Mouse (Mus musculus): ENCODE measurements at regions not wholly inside any gene's neighbourhood (a gene's known extent, or its start where the extent isn't known, plus 50 kb on each side); places are given as distances from the start of the nearest gene placed in this dataset.

DNA sequence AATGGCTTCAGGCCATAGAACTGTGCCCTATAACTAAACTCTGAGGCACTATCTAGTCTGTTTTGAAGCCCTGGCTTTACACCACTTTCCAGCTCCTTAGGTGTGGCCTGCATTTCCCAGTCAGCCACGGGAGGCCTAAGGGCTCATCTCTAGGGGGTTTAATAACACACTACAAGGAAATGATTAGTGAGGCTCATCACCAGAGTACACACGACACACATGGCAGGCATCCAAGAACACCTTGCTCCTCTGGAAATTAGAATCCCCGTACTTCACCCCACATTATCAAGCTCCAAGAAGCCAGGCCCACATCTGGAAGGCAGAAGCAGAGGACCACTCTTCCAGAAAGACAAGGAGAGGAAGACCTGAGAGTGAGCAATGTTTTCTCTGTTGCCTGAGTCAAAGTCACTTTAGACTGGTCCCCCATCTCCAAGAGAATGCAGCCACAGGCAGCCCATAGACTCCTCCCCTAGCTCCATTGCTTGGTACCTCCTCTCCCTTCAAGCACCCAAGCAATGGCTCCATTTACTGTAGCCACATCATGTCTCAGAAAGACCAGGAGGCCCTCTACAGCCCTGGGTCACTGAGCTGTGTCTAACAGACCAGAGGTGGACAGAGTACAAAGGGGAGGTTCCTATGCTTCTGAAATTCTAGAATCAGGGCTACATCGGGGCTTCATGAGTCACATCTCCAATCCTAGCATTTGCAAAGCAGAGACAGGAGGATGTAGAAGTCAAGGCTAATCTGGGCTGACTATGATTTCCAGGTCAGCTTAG lies 204.0 kb upstream of the Spdye4c start:
- peak overlapping the region; percentile 65 for H3K27ac ChIP-seq
- H3K36me3 ChIP-seq (ENCODE audit: inconsistent target): no peaks in the 10 kb centered on the region
- H3K4me3 ChIP-seq (ENCODE audit: inconsistent target): no peak overlapping the region
- peaks cover 90% of the 10 kb centered on the region for H3K79me2 ChIP-seq (ENCODE audit: inconsistent target)
- WGBS (ENCODE audit: missing documents): 86% methylated on average over 4 of the region's 4 CpGs

DNA sequence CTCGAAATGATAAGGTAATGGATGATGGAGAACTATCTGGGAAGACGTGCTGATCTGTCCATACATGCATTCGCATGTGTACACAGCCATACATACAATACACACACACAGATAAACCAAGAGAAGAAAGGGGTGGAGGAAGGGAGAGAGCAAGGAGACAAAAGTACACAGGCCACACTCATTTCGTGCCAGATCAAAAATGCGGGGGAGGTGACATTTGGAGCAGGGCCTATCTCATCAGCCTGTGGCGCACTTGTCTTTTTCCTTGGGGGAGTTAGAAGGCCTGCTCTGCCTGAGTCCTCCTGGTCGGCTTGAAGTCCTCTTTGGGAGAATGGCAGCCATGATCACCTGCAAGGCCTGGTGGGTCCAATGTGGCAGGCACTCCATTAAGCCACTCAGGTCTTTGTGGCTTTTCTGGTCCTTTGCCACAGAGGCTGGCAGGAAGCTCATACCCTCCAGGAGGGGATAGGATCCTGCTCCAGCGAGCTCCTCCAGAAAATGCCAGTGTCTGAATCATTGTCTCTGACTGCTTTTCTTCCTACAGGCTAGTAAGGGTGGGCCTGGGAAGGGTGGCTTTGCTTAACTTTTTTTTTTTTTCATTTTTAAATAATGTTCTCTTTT lies 203.0 kb upstream of the Spdye4c start:
- Histone ChIP-seq H3K79me2 (ENCODE audit: inconsistent target) (peaks cover 82% of the 10 kb centered on the region), H3K4me3 (ENCODE audit: inconsistent target) (no peak overlapping the region), H3K36me3 (ENCODE audit: inconsistent target) (no peaks in the 10 kb centered on the region), H3K27ac (peak overlapping the region; percentile 65)
- 93% methylated on average over 8 of the region's 8 CpGs for WGBS (ENCODE audit: missing documents)

DNA sequence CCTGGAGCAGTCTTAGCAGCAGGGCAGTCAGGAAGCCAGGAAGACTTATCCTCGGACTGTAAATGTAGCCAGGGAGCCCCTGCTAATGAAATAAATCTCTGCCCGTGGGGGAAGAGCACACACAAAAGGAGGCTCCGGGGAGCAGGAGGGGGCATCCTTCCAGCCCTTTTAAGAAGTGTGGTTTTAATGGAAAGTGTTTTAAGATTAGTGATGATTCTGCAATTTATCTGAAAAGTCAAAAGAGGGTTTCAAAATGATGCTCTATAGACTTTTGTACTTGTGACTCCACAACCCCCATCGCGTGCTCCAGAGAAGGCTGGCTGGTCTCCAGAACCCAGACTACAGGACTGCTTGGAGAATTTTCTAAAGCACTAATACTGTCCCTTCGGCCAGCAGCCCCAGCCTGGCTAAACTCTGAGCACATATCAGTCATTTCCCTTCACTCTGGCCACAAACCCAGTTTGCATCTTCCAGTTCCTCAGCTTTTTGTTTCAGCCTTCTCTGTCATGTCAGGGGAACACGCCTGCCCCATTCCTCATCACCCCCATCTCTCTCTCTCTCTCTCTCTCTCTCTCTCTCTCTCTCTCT lies 202.0 kb upstream of the Spdye4c start:
- Histone ChIP-seq H3K36me3 (ENCODE audit: inconsistent target) (no peaks in the 10 kb centered on the region), H3K27ac (peak overlapping the region; percentile 65), H3K4me3 (ENCODE audit: inconsistent target) (no peak overlapping the region), H3K79me2 (ENCODE audit: inconsistent target) (peaks cover 72% of the 10 kb centered on the region)
- 38% methylated on average over 7 of the region's 7 CpGs for WGBS (ENCODE audit: missing documents)

DNA sequence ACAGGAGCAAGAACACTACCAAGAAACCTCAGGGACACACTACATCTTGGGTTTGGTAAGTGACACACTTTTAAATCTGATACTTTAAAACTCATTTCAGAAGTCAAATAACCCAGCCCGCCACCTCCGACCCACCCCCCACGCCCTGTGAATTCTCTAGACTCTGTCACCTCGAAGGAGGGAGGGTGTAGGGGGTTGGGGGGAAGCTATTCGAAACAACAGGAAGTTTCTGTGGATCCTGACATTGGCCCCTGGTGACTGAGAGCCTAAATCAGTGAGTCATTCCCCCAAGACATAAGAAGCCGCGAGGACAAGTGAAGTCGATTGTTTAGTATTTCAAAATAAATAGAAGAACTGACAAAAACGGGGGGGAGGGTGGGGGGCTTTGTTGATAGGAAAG lies 198.7 kb upstream of the Spdye4c start:
- peaks cover 68% of the 10 kb centered on the region for H3K79me2 ChIP-seq (ENCODE audit: inconsistent target)
- no peak overlapping the region for H3K4me3 ChIP-seq (ENCODE audit: inconsistent target)
- H3K36me3 ChIP-seq (ENCODE audit: inconsistent target): no peaks in the 10 kb centered on the region
- 6% methylated on average over 9 of the region's 9 CpGs for WGBS (ENCODE audit: missing documents)
- peak overlapping the region; percentile 92 for H3K27ac ChIP-seq

DNA sequence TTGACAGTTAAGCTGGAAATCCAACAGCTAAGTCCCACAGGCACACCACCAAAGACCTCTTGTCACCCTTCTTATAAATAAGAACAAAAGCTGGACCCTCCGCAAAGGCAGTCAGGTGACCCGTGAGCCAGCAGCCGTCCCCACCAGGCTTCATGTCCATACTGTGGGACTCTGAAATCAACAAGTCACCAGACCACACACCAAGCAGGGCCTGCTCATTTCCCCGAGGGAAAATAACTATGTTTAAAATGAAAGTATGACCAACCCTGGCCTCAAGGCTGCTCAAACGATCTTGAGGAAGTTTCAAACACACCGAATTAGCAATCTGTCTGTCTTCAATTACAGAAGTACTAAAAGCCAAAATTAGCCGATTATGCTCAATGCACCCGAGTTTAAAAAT lies 197.6 kb upstream of the Spdye4c start:
- Histone ChIP-seq H3K36me3 (ENCODE audit: inconsistent target) (no peaks in the 10 kb centered on the region), H3K4me3 (ENCODE audit: inconsistent target) (no peak overlapping the region; the same call in 1 of the 2 replicates), H3K79me2 (ENCODE audit: inconsistent target) (peaks cover 68% of the 10 kb centered on the region), H3K27ac (peak overlapping the region; percentile 92)
- WGBS (ENCODE audit: missing documents): 11% methylated on average over 8 of the region's 8 CpGs

DNA sequence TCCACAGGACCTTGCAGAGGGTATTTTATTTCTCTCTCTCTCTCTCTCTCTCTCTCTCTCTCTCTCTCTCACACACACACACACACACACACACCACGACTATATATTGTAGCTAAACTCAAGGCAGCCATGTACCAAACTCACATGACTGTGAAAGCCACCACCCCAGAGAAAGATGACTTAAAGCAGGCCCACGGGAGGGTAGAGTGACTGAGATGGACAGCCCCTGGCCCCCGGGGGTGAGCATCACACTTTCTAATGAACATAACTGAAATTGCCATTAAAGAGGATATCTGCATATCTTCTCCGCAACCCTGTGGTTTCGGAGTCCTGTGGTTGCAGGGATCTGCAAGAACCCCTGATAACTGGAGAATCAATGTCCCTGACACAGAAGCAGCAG lies 197.1 kb upstream of the Spdye4c start:
- 64% methylated on average over 5 of the region's 5 CpGs for WGBS (ENCODE audit: missing documents)
- H3K4me3 ChIP-seq (ENCODE audit: inconsistent target): no peak overlapping the region
- no peaks in the 10 kb centered on the region for H3K36me3 ChIP-seq (ENCODE audit: inconsistent target)
- peak overlapping the region; percentile 92 for H3K27ac ChIP-seq
- H3K79me2 ChIP-seq (ENCODE audit: inconsistent target): peaks cover 73% of the 10 kb centered on the region

DNA sequence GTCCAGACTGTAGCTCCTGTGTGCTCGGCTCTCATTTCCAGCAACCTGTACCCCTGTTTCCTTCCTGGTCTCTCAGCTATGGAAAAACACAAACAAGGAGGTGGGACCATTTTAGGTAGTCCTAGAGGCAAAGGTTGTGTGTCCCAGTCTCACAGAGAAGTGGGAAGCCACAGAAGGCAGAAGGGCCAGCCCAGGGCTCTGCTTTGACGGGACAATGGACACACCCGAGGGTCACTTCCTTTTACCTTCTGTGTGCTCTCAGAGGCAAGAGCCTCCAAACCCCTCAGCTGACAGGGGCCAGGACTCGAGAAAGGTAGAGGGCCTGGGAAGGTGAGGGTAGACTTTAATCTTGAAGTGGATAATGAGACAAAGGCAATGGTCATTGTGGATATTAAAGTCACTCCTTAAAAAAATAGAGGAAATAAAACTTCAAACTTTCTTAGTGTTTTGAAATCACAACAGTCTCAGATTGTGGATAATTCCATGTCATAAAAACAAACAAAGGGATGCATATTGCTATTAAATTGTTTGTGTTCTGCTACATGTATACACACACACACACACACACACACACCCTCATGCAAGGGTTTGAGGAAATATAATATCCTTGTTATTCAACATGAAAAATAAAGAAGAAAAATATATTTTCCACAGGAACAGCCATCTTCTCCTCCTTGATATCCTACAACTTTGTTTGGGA lies 195.6 kb upstream of the Spdye4c start:
- peaks cover 78% of the 10 kb centered on the region for H3K79me2 ChIP-seq (ENCODE audit: inconsistent target)
- H3K36me3 ChIP-seq (ENCODE audit: inconsistent target): no peaks in the 10 kb centered on the region
- 42% methylated on average over 4 of the region's 4 CpGs for WGBS (ENCODE audit: missing documents)
- peak overlapping the region; percentile 92 for H3K27ac ChIP-seq
- H3K4me3 ChIP-seq (ENCODE audit: inconsistent target): no peak overlapping the region

DNA sequence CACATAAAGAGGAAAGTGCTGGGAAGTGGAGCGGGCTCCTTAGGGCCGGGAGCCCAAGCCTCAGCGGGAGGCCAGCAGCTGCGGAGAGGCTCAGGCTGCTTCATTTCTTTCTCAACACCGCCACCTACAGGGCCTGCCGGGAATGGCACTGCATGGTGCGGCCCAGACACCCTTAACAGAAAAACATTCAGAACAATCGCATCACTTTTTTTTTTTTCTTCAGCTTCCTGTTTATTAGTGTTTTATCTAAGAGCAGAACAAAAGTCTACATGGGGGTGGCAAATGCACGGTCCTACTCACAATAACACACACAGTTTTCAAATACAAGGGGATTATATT lies 195.0 kb upstream of the Spdye4c start:
- Histone ChIP-seq H3K36me3 (ENCODE audit: inconsistent target) (no peaks in the 10 kb centered on the region), H3K4me3 (ENCODE audit: inconsistent target) (no peak overlapping the region), H3K27ac (peak overlapping the region; percentile 92), H3K79me2 (ENCODE audit: inconsistent target) (peaks cover 78% of the 10 kb centered on the region)
- under 1% methylated on average over 9 of the region's 9 CpGs for WGBS (ENCODE audit: missing documents)

DNA sequence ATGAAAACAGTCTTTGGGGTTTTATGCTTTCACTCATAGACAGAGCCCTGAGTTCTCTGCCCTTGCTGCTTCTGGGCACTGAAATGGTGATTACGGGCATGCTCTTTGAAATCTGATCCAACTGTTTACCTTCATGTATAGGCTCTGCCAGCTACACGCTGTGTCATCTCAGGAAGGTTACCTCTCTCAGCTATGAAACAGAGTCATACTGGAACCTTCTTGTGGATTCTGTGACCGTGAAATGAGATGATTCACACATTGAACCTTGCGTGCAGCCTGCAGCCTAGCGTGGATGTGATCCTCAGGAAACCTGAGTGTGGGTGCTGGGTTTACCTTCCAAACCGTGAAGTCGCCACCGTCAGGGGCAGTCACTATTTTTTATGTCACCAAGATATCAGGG lies 189.7 kb upstream of the Spdye4c start:
- WGBS (ENCODE audit: missing documents): 97% methylated on average over 8 of the region's 8 CpGs
- Histone ChIP-seq H3K79me2 (ENCODE audit: inconsistent target) (peaks cover 100% of the 10 kb centered on the region), H3K4me3 (ENCODE audit: inconsistent target) (no peak overlapping the region), H3K36me3 (ENCODE audit: inconsistent target) (no peaks in the 10 kb centered on the region), H3K27ac (no peak overlapping the region)

DNA sequence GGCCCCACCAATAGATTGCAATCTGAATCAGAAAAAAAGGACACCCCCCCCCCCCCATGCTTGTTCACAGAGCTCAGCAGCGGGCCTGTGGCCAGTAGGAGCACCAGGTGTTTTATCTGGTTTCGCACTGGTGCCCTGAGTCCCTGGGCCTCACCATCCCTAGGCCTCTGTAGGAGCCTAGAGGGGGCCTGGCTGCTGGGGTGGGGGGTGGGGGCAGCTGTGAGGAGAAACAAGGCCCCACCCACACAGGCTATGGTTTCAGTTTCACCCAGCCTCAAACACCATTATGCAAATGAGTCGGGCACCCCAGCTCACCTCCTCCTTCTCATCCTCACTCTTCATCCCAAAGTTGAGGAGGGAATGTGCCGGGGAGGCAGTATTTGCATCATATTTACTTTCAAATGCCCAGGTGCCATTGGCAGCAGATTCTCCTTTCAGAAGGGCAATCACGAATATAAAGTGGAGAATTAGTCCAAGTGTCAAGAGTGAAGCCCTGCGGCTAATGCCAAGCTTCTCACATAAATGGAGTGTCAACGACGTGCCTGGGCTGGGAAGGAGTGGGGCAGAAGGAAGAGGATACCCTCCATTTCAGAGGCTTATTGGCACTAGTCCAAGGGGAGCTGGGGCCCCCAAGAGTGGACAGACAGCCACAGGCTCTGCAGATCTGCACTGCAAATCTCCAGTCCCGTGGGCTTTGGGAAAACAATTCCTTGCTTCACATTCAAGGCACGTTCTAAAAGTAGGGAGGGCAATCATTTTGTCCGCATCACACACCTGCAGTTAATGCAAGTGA lies 187.7 kb upstream of the Spdye4c start:
- Histone ChIP-seq H3K79me2 (ENCODE audit: inconsistent target) (peaks cover 100% of the 10 kb centered on the region), H3K27ac (no peak overlapping the region), H3K4me3 (ENCODE audit: inconsistent target) (no peak overlapping the region), H3K36me3 (ENCODE audit: inconsistent target) (no peaks in the 10 kb centered on the region)
- 84% methylated on average over 11 of the region's 11 CpGs for WGBS (ENCODE audit: missing documents)

DNA sequence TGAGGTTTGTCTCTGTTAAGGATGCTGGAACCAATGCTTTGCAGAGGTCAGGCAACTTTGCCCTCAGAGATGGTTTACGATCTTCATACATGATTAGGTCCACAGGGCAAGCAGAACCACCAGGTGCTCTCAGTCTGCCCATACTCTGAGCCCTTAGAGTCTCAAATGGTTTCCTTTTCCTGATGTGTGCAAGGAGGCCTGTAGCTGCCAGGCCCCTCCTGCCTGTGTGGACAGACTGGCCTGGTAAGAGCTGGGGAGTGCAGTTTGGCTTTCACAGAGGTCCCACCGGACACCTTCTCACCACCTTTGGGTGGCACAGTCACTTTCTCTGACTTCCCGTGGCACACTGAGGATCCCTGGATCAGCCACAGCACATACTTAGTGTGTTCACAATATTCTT lies 186.6 kb upstream of the Spdye4c start:
- 100% methylated on average over 3 of the region's 3 CpGs for WGBS (ENCODE audit: missing documents)
- Histone ChIP-seq H3K27ac (no peak overlapping the region), H3K79me2 (ENCODE audit: inconsistent target) (peaks cover 100% of the 10 kb centered on the region), H3K4me3 (ENCODE audit: inconsistent target) (no peak overlapping the region), H3K36me3 (ENCODE audit: inconsistent target) (no peaks in the 10 kb centered on the region)

DNA sequence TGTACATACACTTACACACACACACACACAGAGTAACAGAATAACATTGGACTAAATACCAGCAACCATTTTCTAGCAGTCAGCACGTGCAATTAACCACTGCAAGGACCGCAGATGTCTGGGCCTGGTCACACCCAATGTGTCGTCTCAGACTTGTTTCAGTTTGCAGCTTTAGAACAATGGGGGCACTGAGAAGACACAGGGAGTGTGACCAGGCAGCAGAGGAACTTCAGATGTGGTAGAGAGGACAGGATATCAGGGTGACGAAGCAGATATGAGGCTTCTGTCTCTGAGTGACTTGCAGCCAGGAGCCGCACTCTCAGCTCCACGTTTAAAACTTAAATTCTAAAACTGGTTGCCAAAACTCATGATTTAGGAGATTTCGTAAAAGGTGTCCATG lies 183.9 kb upstream of the Spdye4c start:
- no peak overlapping the region for H3K27ac ChIP-seq
- WGBS (ENCODE audit: missing documents): 44% methylated on average over 7 of the region's 7 CpGs
- no peak overlapping the region for H3K4me3 ChIP-seq (ENCODE audit: inconsistent target)
- H3K79me2 ChIP-seq (ENCODE audit: inconsistent target): peaks cover 100% of the 10 kb centered on the region
- no peaks in the 10 kb centered on the region for H3K36me3 ChIP-seq (ENCODE audit: inconsistent target)

DNA sequence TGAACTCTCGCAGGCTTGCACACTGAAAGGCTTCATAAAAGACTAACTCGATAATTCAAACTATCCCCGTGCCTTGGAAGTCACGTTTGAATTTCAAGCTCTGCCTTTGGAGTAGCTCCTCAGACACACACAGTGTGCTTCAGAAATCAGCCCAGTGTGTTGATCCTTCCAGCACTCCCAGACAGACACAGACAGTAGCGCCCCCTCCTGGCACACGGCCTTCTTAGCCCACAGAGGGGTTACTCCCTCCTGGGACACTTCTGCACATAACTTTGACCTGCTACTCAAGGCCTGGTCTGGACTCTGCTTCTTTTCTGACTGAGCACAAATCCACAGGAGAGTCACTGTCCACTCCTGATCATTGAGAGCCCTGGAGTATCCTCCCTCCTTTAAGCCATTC lies 182.3 kb upstream of the Spdye4c start:
- 83% methylated on average over 6 of the region's 6 CpGs for WGBS (ENCODE audit: missing documents)

DNA sequence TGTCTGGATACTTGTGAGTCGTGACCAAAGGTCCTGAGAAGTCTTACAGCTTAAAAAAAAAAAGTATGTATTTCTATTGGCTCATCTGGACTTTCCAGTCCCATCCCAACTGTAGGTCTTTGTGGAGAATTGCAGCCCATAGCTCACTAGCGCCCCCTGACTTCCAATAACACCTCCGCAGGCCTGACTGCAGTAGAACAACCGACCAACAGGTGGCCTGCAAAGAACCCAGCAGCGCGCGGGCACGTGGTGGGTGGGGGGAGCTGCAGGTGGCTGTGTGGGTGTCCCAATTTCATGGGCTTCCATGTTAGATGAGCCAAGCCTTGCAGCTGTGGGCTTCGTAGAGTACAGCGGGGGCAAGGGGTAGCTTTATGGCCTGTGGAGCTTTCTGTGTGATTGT lies 178.7 kb upstream of the Spdye4c start:
- Histone ChIP-seq H3K79me2 (ENCODE audit: inconsistent target) (peaks cover 97% of the 10 kb centered on the region; the same call in 1 of the 2 replicates), H3K4me3 (ENCODE audit: inconsistent target) (no peak overlapping the region), H3K27ac (no peak overlapping the region), H3K36me3 (ENCODE audit: inconsistent target) (no peaks in the 10 kb centered on the region)
- 18% methylated on average over 10 of the region's 10 CpGs for WGBS (ENCODE audit: missing documents)

More for the DNA sequence above, 182.3 kb upstream of the Spdye4c start:
- no peak overlapping the region for H3K4me3 ChIP-seq (ENCODE audit: inconsistent target)
- no peaks in the 10 kb centered on the region for H3K36me3 ChIP-seq (ENCODE audit: inconsistent target)
- H3K27ac ChIP-seq: no peak overlapping the region
- H3K79me2 ChIP-seq (ENCODE audit: inconsistent target): peaks cover 100% of the 10 kb centered on the region; the same call in 1 of the 2 replicates

Measured in macrophage (primary cell).